Mouse (Mus musculus): ENCODE measurements around the gene Mrpl45. TPM values are rescaled to one million over a fixed set of nuclear protein-coding genes. Genes with fewer than 3 reads are reported as not detected.

Gene Mrpl45
- total RNA-seq, 1 experiment from 2014 or later: 10.2 TPM

- ATAC-seq (ENCODE audit: extremely low read depth, insufficient number of reproducible peaks, low FRiP score, poor library complexity, severe bottlenecking): no peak
These were observed 9.7 kb downstream of the Mrpl45 start for GRCm38 (mm10) chr11:97325224-97325623.

DNA sequence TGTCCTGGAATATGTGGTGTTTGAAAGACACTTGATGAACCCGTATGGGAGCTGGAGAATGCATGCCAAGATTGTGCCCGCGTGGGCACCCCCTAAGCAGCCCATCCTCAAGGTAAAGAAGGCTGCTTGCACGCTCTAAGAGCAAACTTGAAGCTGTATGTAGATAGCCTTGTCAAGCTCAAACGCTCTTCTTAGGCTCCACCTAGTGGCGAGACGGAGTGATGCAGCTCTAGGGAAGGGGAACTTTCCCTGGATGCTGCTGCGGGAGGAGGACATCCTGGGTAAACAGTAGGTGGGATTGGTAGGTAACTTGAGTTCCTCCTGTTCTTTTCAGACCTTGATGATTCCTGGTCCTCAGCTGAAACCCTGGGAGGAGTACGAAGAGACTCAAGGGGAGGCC, 12.6 kb downstream of the Mrpl45 start:
- peak; percentile 69 for ATAC-seq (ENCODE audit: extremely low read depth, insufficient number of reproducible peaks, low FRiP score, poor library complexity, severe bottlenecking)

GRCm38 (mm10) chr11:97330315-97330714, 14.8 kb downstream of the Mrpl45 start:
- no peak for ATAC-seq (ENCODE audit: extremely low read depth, insufficient number of reproducible peaks, low FRiP score, poor library complexity, severe bottlenecking)

GRCm38 (mm10) chr11:97331231-97332190, 16.0 kb downstream of the Mrpl45 start:
- ATAC-seq (ENCODE audit: extremely low read depth, insufficient number of reproducible peaks, low FRiP score, poor library complexity, severe bottlenecking): no peak

DNA sequence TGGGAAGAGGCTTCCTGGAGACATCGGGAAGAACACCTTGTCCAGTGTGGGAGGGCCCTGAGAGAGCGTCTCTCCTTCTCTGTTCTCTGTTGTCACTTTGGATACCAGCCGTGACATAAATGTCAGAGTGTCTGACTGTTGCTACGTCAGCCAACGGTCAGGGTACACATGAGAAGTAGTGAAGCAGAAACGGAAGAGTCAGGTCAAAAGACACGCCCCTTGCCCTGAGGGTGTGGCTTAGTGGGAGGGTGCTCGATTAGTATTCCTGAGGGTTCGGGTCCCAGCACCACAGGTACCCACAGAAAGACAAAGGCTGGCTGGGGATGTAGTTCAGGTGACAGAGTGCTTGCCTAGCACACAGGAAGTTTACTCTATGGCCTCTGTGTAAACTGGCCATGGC, 17.5 kb downstream of the Mrpl45 start:
- ATAC-seq (ENCODE audit: extremely low read depth, insufficient number of reproducible peaks, low FRiP score, poor library complexity, severe bottlenecking): no peak

DNA sequence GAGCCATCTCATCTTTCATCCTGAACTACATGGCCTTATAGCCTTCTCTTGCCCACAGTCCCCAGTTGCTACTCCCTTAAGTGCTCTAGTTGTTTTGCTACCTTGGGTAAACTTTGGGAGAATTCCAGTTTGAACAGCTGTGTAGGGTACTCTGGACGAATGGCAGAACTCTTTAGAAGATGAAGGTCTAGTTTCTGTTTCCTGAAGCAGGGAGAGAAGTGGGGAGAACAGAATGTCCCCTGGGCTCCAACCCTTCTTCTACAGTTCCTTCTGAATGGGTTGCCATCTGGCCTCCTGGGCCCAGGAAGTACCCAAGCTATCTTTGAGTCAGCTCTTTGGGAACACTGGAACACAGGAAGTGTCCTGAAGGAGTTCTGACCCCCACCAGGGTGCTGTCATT, 18.4 kb downstream of the Mrpl45 start:
- no peak for ATAC-seq (ENCODE audit: extremely low read depth, insufficient number of reproducible peaks, low FRiP score, poor library complexity, severe bottlenecking)

GRCm38 (mm10) chr11:97334400-97334799, 18.9 kb downstream of the Mrpl45 start:
- ATAC-seq (ENCODE audit: extremely low read depth, insufficient number of reproducible peaks, low FRiP score, poor library complexity, severe bottlenecking): no peak

DNA sequence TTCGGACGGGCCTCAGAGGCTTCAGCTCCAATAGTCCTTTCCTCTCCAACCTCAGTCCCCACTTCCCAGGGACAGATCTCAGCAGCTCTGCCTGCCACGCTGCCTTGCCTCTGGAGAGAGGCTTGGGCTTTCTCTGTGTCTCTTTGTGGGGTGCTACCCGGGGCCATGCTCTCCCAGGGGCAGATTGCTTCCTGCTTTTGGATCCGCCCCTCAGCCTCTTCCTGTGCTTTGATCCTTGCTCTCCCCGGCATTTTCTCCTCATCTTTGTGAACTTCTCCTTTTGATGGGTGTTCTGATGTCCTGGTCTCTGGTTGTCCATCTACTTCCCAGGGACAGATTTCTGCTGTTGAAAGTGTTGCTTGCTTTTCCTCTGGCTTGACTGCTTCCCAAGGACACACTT, 20.7 kb downstream of the Mrpl45 start:
- ATAC-seq (ENCODE audit: extremely low read depth, insufficient number of reproducible peaks, low FRiP score, poor library complexity, severe bottlenecking): no peak

DNA sequence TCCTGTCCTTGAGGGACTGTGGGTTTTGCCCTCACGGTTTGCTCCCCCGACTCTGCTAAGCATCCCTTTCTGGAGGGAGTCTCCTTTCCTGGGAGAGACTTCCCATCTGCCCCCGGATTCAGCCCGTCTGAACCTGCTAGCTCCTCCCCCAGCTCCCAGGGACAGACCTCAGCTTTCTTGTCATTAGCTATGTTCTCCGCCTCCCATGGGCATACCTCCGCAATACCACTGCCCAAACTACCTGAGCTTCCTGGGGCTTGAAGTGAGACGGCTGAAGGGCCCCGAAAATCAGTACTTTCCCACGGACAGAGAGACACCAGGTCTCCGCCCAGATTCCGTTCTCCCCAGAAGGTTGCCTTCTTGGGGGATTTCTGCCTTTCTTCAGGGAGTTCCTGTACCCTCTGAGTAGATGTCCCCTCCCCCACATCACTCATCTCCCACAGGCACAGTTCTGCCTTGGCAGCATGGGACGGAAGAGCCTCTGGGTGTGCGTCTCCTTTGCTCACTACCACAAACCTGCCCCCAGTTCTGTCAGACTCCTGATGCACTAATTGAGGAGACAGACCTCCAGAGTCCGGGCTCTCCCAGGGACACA, 21.3 kb downstream of the Mrpl45 start:
- ATAC-seq (ENCODE audit: extremely low read depth, insufficient number of reproducible peaks, low FRiP score, poor library complexity, severe bottlenecking): no peak

DNA sequence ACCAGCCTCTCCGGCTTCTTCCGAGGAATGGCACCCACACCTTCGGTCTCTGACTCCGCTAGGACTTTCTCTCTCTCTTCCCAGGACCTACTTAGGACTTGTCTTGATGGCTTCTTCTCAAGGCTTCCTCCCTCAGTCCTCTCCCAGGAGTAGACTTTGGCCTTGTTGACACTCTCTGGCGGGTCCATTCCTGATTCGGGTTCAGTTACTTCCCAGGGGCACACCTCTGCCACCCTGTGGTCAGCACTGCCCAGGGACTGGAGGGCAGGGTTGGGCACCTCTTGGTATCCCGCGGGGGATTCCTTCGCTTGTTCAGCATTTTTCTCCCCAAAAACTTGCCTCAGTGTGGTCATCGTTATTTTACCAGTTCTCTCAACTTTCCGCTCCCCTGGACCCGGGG, 21.8 kb downstream of the Mrpl45 start:
- ATAC-seq (ENCODE audit: extremely low read depth, insufficient number of reproducible peaks, low FRiP score, poor library complexity, severe bottlenecking): no peak

- ATAC-seq (ENCODE audit: extremely low read depth, insufficient number of reproducible peaks, low FRiP score, poor library complexity, severe bottlenecking): no peak
These were observed 22.9 kb downstream of the Mrpl45 start for GRCm38 (mm10) chr11:97338302-97338976.

DNA sequence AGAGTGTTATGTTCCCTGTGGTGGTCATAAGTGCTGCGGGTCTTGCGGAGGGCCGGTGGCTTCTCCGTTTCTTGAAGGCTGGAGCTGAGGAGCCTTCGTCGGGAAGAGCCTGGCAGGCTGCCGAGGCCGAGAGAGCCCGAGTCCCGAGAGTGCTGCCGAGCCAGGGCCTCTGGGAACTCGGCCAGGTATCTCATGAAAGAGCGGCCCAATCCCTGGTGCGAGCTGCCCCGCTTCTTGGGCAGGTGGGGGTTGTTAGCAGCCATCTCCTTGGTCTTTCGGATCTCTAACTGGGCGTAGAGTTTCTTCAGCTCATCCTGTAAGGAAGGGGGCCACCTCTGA, 23.4 kb downstream of the Mrpl45 start:
- ATAC-seq (ENCODE audit: extremely low read depth, insufficient number of reproducible peaks, low FRiP score, poor library complexity, severe bottlenecking): no peak

DNA sequence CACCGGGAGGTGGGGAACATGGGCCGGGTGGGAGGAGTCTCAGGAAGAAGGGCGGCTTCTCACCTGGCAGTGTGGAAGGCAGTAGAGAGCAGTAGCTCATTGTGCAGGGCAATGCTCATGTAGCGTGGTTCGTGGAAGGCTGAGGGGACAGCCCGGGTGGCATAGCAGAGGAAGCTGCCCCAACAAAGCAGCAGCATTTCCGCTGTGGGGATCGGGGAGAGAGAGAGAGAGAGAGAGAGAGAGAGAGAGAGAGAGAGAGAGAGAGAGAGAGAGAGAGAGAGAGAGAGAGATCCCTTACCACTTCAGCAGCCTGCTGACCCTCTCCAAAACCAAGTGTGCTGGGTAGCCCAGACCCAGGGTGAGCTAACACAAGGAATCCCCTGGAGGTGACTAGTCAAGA, 27.7 kb downstream of the Mrpl45 start:
- no peak for ATAC-seq (ENCODE audit: extremely low read depth, insufficient number of reproducible peaks, low FRiP score, poor library complexity, severe bottlenecking)

DNA sequence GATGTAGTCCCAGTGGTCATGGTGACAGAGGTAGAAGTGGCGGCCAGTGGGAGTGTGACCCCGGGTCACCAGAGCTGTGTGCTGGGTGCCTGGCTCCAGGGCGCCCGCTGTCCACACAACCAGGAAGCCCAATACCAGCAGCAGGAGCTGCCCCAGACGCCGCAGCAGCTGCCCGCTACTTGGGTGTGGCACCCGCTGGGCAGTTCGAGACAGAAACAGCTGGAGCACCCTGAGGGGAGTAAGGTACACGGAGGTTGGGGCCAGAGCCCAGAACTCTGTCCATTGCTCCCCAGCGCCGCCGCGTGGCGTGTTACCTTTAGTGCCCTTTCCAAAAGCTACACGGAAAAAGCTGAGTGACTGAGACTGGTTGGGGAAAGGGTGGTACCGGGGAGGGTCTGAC, 28.1 kb downstream of the Mrpl45 start:
- peak; percentile 36; the same call in 1 of the 2 replicates for ATAC-seq (ENCODE audit: extremely low read depth, insufficient number of reproducible peaks, low FRiP score, poor library complexity, severe bottlenecking)

DNA sequence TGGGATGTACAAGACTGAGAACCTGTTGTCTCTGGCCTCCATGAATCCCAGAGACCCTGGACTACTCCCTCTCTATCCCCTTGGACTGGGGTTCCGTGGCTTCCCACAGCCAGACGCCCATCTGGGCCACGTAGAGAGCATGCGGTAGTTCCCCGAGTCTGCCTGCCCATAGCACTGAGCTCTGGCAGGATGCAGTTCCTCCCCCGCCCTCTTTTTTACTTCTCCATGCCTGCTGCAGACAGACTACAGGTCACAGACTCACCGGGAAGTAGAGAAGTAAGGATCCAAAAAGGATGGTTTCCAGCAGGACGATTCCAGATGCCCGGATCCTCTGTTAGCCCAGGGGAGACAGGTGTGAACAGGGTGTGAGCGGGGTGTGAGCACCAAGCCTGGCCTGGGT, 29.9 kb downstream of the Mrpl45 start:
- no peak for ATAC-seq (ENCODE audit: extremely low read depth, insufficient number of reproducible peaks, low FRiP score, poor library complexity, severe bottlenecking)

- ATAC-seq (ENCODE audit: extremely low read depth, insufficient number of reproducible peaks, low FRiP score, poor library complexity, severe bottlenecking): no peak
These were observed 30.9 kb downstream of the Mrpl45 start for GRCm38 (mm10) chr11:97346383-97346782.

GRCm38 (mm10) chr11:97347291-97347690, 31.8 kb downstream of the Mrpl45 start:
- ATAC-seq (ENCODE audit: extremely low read depth, insufficient number of reproducible peaks, low FRiP score, poor library complexity, severe bottlenecking): no peak

- ATAC-seq (ENCODE audit: extremely low read depth, insufficient number of reproducible peaks, low FRiP score, poor library complexity, severe bottlenecking): no peak
These were observed 34.5 kb downstream of the Mrpl45 start for GRCm38 (mm10) chr11:97350035-97350434.

GRCm38 (mm10) chr11:97352027-97352684, 36.6 kb downstream of the Mrpl45 start, which contains the start of gene Gpr179:
Gene Gpr179 (minus strand): TSS chr11:97352077.
- ATAC-seq (ENCODE audit: extremely low read depth, insufficient number of reproducible peaks, low FRiP score, poor library complexity, severe bottlenecking): no peak
